Mouse (Mus musculus) CH12.LX (cell line): ENCODE results near the gene Btbd17.

Source experiments
- CTCF ChIP-seq, 2 experiments: IDR thresholded peaks in 1 of 2; conservative IDR thresholded peaks in 1 of 2; 2 replicates each; pipeline ENCODE4 v1.5.1; 2011 to 2012; ENCODE audit warnings: low read depth in 2 of 2, low read length in 2 of 2, improper control_type of control experiment in 1 of 2, inconsistent platforms in 1 of 2, mild to moderate bottlenecking in 1 of 2, moderate library complexity in 1 of 2
- POLR2A ChIP-seq: IDR thresholded peaks from 2 replicates; pipeline ENCODE4 v1.6.1; 2011; ENCODE audit warnings: low read depth, mild to moderate bottlenecking, improper control_type of control experiment, low read length
- USF1 ChIP-seq: IDR thresholded peaks from 2 replicates; pipeline ENCODE4 v1.6.1; 2014; ENCODE audit warnings: low read depth, mild to moderate bottlenecking, inconsistent platforms, low read length, improper control_type of control experiment

- TF ChIP-seq POLR2A (no peak), CTCF (conservative IDR thresholded peaks at IDR 0.05 in 1 of 2, IDR thresholded peaks at IDR 0.05 in 1 of 2; ENCODE audit: low read depth in 2 of 2, low read length in 2 of 2) (no peak), USF1 (no peak)
Measured at GRCm38 (mm10) chr11:114822727-114823126, 27.0 kb upstream of the Btbd17 start.
